Mouse (Mus musculus) neural tube, embryonic 11.5 days (tissue): ENCODE results near the gene Washc1. TPM values are rescaled to one million over a fixed set of nuclear protein-coding genes. Genes with fewer than 3 reads are reported as not detected.

Experiments used
- ATAC-seq: fragments of 200-750 bp; cut with Nextera tagmentation; 2 replicates; pipeline ENCODE4 v1.8.0; 2017; ENCODE audit warnings: moderate number of reproducible peaks, mild to moderate bottlenecking, moderate TSS enrichment, moderate library complexity; ENCODE audit not compliant: insufficient read depth, low FRiP score, low TSS enrichment
- DNase-seq: peaks from one replicate; pipeline ENCODE4 v3.0.0-alpha.2; 2015; ENCODE audit warnings: low spot score
- H3K27ac ChIP-seq: fragments of 300-500 bp; sonication (generic); 2 replicates; pipeline ENCODE4 v1.5.1; 2014; ENCODE audit warnings: low read depth, mild to moderate bottlenecking, low read length
- H3K27me3 ChIP-seq: fragments of 300-500 bp; sonication (generic); 2 replicates; pipeline ENCODE4 v1.6.1; 2014; ENCODE audit warnings: mild to moderate bottlenecking, low read length, mixed read lengths; ENCODE audit not compliant: control insufficient read depth, insufficient read depth
- H3K36me3 ChIP-seq: fragments of 300-500 bp; sonication (generic); 2 replicates; pipeline ENCODE4 v1.6.1; 2014; ENCODE audit warnings: mild to moderate bottlenecking, low read length, moderate library complexity, mixed read lengths; ENCODE audit not compliant: control insufficient read depth, insufficient read depth
- H3K4me1 ChIP-seq: fragments of 300-500 bp; sonication (generic); 2 replicates; pipeline ENCODE4 v1.6.1; 2014; ENCODE audit warnings: low read length, mixed read lengths; ENCODE audit not compliant: control insufficient read depth, insufficient read depth
- H3K4me2 ChIP-seq: fragments of 300-500 bp; sonication (generic); 2 replicates; pipeline ENCODE4 v1.6.1; 2014; ENCODE audit warnings: low read depth, mild to moderate bottlenecking, moderate library complexity
- H3K4me3 ChIP-seq: fragments of 300-500 bp; sonication (generic); 2 replicates; pipeline ENCODE4 v1.5.1; 2014; ENCODE audit warnings: low read depth, low read length
- H3K9ac ChIP-seq: fragments of 300-500 bp; sonication (generic); 2 replicates; pipeline ENCODE4 v1.6.1; 2014; ENCODE audit warnings: mild to moderate bottlenecking, low read length
- H3K9me3 ChIP-seq: fragments of 300-500 bp; sonication (generic); 2 replicates; pipeline ENCODE4 v1.6.1; 2016; ENCODE audit warnings: low read length; ENCODE audit not compliant: control insufficient read depth
- WGBS: fragments of 180-500 bp; shearing (Covaris S2); extraction: QIAGEN DNeasy Blood & Tissue Kit; methylation state at CpG from one replicate; pipeline ENCODE4 v1.1.7; 2014; 5-methylcytosine and 5-hydroxymethylcytosine counted together
- polyA plus RNA-seq: library from polyadenylated mRNA; unstranded; fragments of >200 nt; fragmentation: Nextera tagmentation; extraction: Ambion mirVana; gene quantifications from 2 replicates; pipeline ENCODE4 v1.2.1, GENCODE M21; 2014

Gene Washc1
- polyA plus RNA-seq, 1 experiment from 2014 or later, result 31.5 TPM

DNA sequence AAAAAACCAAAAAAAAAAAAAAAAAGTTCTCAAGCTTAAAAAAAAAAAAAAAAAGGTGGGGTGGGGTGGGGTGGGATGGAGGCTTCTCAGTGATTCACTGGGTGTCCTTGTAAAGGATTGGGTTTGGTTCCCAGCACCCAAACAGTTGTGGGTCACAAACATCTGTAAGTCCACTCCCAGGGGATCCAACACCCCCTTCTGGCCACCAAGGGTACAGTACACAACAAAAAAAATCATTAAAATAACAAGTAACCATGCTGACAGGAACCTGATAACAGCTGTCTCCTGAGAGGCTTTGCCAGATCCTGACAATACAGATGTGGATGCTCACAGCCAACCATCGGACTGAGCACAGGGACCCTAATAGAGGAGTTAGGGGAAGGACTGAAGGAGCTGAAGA is 26.9 kb upstream of the Washc1 start:
- no peak for ATAC-seq
- DNase-seq, result no peak
- H3K4me2 ChIP-seq, result no peak overlapping the region
- no peaks in the 10 kb centered on the region for H3K27me3 ChIP-seq
- H3K9ac ChIP-seq, result no peak overlapping the region
- no peak overlapping the region for H3K4me3 ChIP-seq
- no peak overlapping the region for H3K27ac ChIP-seq
- H3K4me1 ChIP-seq, result no peaks in the 10 kb centered on the region
- 86% methylated on average over 1 of the region's 1 CpGs for WGBS
- H3K9me3 ChIP-seq, result no peaks in the 10 kb centered on the region
- H3K36me3 ChIP-seq, result peaks cover 2% of the 10 kb centered on the region; the same call in 1 of the 2 replicates

DNA sequence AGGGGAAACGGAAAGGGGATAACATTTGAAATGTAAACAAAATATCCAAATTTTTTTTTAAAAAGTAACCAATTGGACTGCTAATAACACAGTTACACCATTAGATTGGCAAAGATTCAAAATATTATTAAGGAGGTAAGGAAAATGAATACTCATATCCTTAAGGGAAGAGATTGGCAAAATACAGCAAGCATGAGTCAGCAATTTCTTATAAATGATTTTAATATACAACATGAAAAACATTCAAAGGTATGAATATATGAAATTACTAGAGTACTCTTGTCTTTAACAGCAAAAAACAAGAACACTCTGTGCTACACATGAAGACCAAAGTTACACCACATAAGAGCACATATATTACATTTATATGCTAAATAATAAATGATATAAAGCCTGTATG is 26.3 kb upstream of the Washc1 start:
- Histone ChIP-seq H3K9ac (no peak overlapping the region), H3K27ac (no peak overlapping the region), H3K27me3 (no peaks in the 10 kb centered on the region), H3K4me3 (no peak overlapping the region), H3K4me2 (no peak overlapping the region), H3K36me3 (peaks cover 2% of the 10 kb centered on the region; the same call in 1 of the 2 replicates), H3K4me1 (no peaks in the 10 kb centered on the region), H3K9me3 (no peaks in the 10 kb centered on the region)
- WGBS, result 93% methylated on average over 1 of the region's 1 CpGs
- no peak for DNase-seq
- no peak for ATAC-seq

DNA sequence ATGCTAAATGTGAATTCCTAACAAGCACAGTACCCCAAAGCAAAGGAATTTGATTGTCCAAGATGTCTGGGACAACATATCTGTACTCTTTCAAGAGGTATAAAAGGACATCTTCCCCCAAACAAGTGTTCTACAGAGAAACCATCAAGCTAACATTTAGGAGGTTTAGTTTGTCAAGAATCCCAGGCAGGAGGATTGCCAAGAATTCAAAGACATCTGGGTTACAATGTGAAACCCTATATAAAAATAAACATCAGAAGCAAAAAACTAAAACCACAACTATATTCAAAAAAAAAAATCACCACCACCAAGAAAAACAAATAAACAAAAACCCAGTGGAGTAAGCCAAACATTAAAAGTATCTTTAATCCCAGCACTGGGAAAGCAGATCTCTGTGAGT is 21.1 kb upstream of the Washc1 start:
- DNase-seq (no peak), ATAC-seq (no peak)
- no peak overlapping the region for H3K4me3 ChIP-seq
- H3K4me2 ChIP-seq, result no peak overlapping the region
- H3K27me3 ChIP-seq, result no peaks in the 10 kb centered on the region
- H3K9ac ChIP-seq, result no peak overlapping the region
- H3K27ac ChIP-seq, result no peak overlapping the region
- no peaks in the 10 kb centered on the region for H3K9me3 ChIP-seq
- no peaks in the 10 kb centered on the region for H3K4me1 ChIP-seq
- peaks cover 4% of the 10 kb centered on the region for H3K36me3 ChIP-seq

GRCm38 (mm10) chr17:66091392-66091791 is 20.0 kb upstream of the Washc1 start:
- no peak for ATAC-seq
- no peaks in the 10 kb centered on the region for H3K27me3 ChIP-seq
- H3K27ac ChIP-seq, result no peak overlapping the region
- 91% methylated on average over 2 of the region's 2 CpGs for WGBS
- H3K4me3 ChIP-seq, result no peak overlapping the region
- H3K4me1 ChIP-seq, result no peaks in the 10 kb centered on the region
- H3K4me2 ChIP-seq, result no peak overlapping the region
- H3K36me3 ChIP-seq, result peaks cover 4% of the 10 kb centered on the region
- DNase-seq, result no peak
- no peaks in the 10 kb centered on the region for H3K9me3 ChIP-seq
- H3K9ac ChIP-seq, result no peak overlapping the region

DNA sequence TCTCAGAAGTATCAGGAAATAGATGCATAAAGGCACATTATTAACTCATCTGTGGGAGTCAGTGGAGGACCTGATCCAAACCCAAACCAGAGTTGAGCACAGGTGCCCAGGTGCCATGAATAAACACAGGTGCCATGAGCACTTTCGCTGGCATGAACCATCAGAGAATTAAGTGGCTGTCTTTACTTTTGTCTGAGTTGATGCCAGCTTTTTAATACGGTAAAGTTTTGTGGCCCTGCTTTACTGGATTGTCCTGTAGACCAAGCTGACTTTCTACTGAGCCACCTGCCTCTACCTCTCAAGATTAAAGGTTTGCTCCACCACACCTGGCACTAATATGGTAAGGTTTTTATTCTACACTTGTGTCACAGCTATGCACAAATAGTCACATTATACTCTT is 19.3 kb upstream of the Washc1 start:
- DNase-seq, result no peak
- WGBS, result 97% methylated on average over 2 of the region's 2 CpGs
- H3K36me3 ChIP-seq, result peaks cover 4% of the 10 kb centered on the region

GRCm38 (mm10) chr17:66092664-66093063 is 18.7 kb upstream of the Washc1 start:
- no peak overlapping the region for H3K9ac ChIP-seq
- DNase-seq, result no peak
- no peak overlapping the region for H3K27ac ChIP-seq
- ATAC-seq, result no peak
- no peaks in the 10 kb centered on the region for H3K4me1 ChIP-seq
- peaks cover 2% of the 10 kb centered on the region; the same call in 1 of the 2 replicates for H3K36me3 ChIP-seq
- WGBS, result 94% methylated on average over 3 of the region's 3 CpGs
- H3K4me2 ChIP-seq, result no peak overlapping the region
- H3K27me3 ChIP-seq, result no peaks in the 10 kb centered on the region
- H3K4me3 ChIP-seq, result no peak overlapping the region
- no peaks in the 10 kb centered on the region for H3K9me3 ChIP-seq

More for the DNA sequence above, 19.3 kb upstream of the Washc1 start:
- no peaks in the 10 kb centered on the region for H3K9me3 ChIP-seq
- no peak overlapping the region for H3K9ac ChIP-seq
- H3K4me3 ChIP-seq, result no peak overlapping the region
- H3K27ac ChIP-seq, result no peak overlapping the region
- no peak for ATAC-seq
- no peaks in the 10 kb centered on the region for H3K27me3 ChIP-seq
- H3K4me1 ChIP-seq, result no peaks in the 10 kb centered on the region
- H3K4me2 ChIP-seq, result no peak overlapping the region

DNA sequence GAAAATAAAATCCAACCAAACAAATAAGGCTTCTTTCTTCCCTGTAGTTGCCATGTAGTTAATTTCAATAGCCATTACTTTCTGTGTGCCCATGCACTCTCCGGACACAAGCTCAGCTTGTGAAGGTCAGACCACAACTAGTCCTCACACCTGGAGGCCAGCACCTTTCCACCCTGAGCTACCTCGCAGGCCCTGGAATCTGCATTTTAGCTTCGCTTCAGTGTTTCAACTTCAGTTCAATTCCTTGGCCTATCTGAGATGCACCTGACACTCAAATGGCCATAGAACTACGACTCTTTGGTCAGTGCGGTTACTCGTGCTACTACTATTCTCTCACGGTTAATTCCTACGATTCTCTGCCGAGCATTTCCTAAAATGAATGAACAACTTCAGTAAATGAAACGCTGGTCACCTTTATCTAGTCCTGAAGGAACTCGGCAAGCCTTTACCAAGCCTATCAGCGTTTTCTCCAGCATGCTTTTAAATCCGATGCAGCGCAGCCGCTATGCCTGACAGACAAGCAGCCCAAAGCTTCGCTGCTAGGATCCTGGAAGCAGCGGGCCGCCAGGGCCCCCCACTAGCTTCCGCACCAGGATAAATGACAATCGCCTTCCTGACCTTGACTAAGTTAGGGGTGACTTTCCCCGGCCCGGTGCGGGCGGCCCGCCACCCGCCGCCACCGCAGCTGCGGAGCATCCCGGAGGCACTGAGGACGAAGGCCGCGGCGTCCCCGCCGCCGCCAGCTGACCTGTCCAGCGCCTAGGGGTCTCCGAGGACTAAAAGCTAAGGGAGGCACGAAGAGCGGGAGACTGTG is 10.6 kb upstream of the Washc1 start:
- no peaks in the 10 kb centered on the region for H3K36me3 ChIP-seq

GRCm38 (mm10) chr17:66101380-66102330 is 9.7 kb upstream of the Washc1 start, which contains the start of gene Ndufv2:
TSS of gene Ndufv2 (minus strand) at chr17:66101559.
- ATAC-seq (peak; percentile 99), DNase-seq (peak; percentile 99)
- peak within 1 kb of the TSS; percentile 84 for H3K27ac ChIP-seq
- peaks cover 4% of the 10 kb centered on the region; the same call in 1 of the 2 replicates for H3K4me1 ChIP-seq
- 1% methylated on average over 67 of the region's 67 CpGs for WGBS
- no peaks in the 10 kb centered on the region for H3K36me3 ChIP-seq
- no peaks in the 10 kb centered on the region for H3K27me3 ChIP-seq
- H3K9ac ChIP-seq, result peak within 1 kb of the TSS; percentile 95
- H3K9me3 ChIP-seq, result no peaks in the 10 kb centered on the region
- peak within 1 kb of the TSS; percentile 56 for H3K4me2 ChIP-seq
- H3K4me3 ChIP-seq, result peak within 1 kb of the TSS; percentile 85

More for the DNA sequence above, 10.6 kb upstream of the Washc1 start:
- Histone ChIP-seq H3K27ac (peak overlapping the region; percentile 84), H3K4me2 (peak overlapping the region; percentile 56), H3K9ac (peak overlapping the region; percentile 95), H3K4me1 (peaks cover 4% of the 10 kb centered on the region; the same call in 1 of the 2 replicates), H3K4me3 (peak overlapping the region; percentile 85), H3K27me3 (no peaks in the 10 kb centered on the region), H3K9me3 (no peaks in the 10 kb centered on the region)
- ATAC-seq, result no peak
- 1% methylated on average over 41 of the region's 41 CpGs for WGBS
- DNase-seq, result no peak
